Mouse (Mus musculus) right cerebral cortex, adult 18-20 months (tissue): ENCODE data around the gene Stard8.
"Not testable (repeated sequence)": the region's sequence is repeated elsewhere in the genome, so short reads cannot be mapped to it uniquely, and the experiment has no call there.

Experiments used
- DNase-seq: peaks from one replicate; pipeline ENCODE4 v3.0.0; 2022; ENCODE audit warnings: mixed read lengths

Gene Stard8

GRCm38 (mm10) chrX:99003046-99003445 is at the start of gene Stard8:
TSS of gene Stard8 (plus strand) at chrX:99003248.
- no peak for DNase-seq

DNA sequence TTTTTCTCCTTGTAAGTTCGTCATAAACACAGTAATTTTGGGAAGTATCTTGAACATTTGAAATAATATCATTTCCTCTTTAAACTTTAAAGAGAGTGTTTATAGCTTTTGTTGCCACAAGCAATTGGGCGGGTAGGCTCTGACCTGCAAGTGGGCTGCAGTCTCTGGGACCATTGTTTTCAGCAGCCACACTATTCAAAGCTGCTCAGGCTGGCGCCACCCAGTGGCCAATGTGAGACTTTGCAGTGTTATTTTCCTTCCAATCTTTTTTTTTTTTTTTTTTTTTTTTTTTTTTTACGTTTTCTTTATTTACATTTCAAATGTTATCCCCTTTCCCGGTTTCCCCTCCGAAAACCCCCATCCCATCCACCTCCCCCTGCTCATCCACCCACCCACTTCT is 49.1 kb upstream of the Stard8 start:
- no peak for DNase-seq

- DNase-seq, result no peak
These were observed 44.8 kb upstream of the Stard8 start for GRCm38 (mm10) chrX:98958287-98958686.

GRCm38 (mm10) chrX:98959050-98959449 is 44.0 kb upstream of the Stard8 start:
- DNase-seq, result no peak

GRCm38 (mm10) chrX:98963742-98964141 is 39.3 kb upstream of the Stard8 start:
- DNase-seq, result no peak

DNA sequence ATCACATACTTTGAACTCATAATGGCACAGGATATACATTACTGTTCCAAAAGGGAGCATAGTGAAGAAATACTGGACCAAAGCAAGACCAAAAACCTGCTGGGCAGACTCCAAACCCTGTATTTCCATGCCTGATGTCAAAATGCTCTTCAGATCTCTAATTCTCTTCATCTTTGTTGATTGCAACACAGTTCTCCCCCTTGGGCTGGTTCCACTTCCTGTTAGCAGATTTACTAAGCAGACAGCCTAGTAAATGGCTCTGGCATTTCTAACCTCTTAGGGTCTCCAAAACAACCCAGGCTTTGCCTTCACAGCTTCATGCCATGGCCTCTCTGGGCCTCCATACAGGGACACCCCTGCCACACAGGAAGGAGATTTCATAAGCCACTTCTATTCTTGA is 38.5 kb upstream of the Stard8 start:
- no peak for DNase-seq

DNA sequence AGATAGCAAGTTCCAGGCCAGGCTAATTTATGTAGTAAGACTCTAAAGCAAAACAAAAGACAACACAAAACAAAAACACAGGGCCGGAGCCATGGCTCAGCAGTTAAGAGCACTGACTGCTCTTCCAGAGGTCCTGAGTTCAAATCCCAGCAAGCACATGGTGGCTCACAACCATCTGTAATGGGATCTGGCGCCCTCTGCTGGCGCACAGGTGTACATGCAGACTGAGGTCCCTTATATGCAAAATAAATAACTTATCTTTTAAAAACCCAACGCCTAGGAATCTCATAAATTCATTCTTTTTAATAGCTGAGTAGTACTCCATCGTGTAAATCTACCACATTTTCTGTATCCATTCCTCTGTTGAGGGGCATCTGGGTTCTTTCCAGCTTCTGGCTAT is 16.4 kb upstream of the Stard8 start:
- not testable (repeated sequence) for DNase-seq

DNA sequence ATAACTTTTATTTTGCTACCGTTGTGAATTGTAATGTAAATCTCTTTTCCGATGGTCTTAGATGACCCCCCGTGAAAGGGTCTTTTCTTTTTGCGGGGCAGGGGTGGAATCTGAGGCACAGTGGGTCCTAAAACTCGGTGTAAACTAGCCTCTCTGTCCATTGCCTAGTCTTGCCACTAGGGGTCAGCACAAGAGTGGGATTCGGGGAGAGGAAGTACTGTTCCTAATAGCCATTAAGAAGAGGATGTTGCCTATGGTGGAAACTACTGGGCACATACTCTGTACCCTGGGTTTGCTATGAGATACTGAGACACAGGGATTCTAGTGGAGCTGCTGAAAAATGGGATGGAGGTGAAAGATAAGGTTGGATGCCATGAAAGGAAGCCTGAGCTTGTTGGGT is 13.5 kb upstream of the Stard8 start:
- peak; percentile 25 for DNase-seq

DNA sequence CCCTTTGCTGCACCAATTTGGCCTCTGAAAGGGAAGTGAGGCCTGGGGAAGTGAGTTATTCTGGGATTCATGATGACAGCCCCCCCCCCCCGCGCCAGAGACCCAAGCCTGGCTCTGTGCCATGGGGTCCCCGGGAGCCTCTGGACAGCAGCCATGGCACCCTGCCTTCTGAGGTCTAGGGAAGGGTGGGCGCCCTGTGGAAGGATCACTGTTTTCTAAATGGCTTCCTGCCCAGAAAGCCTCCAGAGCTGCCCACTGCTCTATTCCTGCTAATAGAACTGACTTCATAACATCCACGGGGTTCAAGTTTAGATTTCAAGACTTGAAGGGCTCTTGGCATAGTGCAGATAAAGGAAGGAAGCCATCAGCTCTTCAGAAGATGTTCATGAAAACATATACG is 983 bp upstream of the Stard8 start:
- no peak for DNase-seq

DNA sequence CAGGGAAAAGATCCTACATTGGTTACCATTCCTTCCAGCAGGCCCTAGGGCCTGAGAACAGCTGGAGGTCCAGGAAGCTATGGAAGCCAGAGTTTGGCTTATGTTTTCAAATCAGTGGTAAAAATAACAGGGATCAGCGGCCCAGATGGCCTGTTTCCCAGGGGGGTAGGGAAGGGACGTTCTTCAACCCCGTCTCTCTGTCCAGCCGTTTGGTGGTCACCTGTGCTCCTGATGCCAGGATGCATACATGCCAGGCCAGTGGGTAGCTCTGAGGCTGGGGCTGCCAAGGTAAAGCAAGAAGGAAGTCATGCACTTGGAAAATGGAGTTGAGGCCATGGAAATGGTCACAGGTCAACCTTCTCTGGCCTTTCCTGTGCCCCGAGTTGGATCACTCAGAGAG is 7.5 kb downstream of the Stard8 start:
- DNase-seq, result no peak

- no peak for DNase-seq
These were observed 8.2 kb downstream of the Stard8 start for GRCm38 (mm10) chrX:99011281-99011680.

GRCm38 (mm10) chrX:99012486-99012885 is 9.4 kb downstream of the Stard8 start:
- DNase-seq, result no peak

DNA sequence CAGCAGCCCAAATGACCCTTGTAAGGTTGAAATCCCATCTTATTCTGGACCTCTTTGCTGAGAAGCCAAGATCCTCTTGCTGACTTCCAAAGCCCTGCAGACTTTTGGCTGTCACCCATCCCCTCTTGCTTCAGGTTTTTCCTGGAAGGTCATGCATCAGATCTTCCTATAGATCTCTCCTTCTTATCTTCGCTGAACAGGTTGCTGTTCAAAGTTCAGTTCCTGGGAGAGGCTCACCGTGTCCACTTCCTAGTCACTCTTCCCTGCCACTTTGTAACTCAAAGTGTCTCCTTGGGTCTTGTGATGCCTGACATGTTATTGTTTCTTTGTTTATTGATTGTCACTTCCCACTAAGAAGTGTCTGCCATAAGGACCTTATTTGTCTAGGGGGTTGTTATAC is 12.7 kb downstream of the Stard8 start:
- DNase-seq, result no peak

GRCm38 (mm10) chrX:99016987-99017386 is 13.9 kb downstream of the Stard8 start:
- DNase-seq, result no peak

GRCm38 (mm10) chrX:99017874-99018273 is 14.8 kb downstream of the Stard8 start:
- DNase-seq, result no peak

DNA sequence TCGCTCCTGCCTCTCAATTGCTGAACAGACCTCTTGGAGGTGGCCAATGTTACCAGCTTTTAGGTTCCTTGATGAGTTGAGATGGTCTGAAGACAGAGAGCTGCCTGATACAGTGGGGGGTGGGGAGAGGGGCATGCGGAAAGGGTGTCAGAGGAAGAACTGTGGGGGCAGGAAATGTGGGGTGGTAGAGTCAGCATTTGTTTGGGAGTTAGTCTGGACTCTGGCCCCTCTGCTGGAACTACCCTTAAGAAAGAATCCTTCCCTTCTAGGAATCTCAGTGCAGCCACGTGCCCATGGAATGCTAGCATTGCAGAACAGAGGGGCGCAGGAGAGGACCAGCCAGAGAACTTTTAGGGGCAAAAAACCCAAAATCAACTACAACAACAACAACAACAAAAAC is 16.3 kb downstream of the Stard8 start:
- DNase-seq, result no peak

- no peak for DNase-seq
These were observed 17.2 kb downstream of the Stard8 start for GRCm38 (mm10) chrX:99020215-99020614.

DNA sequence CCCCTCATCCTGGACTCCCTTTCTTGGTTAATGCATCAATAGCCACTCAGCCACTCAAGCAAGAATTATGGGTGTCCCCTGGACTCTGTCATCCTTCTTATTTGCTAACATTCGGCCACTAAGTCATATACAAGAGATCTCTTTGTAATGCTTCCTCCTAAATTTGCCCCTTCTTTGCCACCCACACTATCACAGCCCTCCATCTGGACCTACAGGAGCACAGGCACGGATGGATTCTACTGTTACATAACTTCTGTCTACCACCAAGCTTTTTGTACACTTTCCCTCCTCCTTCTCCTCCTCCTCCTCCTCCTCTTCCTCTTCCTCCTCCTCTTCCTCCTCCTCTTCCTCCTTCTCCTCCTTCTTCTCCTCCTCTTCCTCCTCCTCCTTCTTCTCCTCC is 18.5 kb downstream of the Stard8 start:
- no peak for DNase-seq

DNA sequence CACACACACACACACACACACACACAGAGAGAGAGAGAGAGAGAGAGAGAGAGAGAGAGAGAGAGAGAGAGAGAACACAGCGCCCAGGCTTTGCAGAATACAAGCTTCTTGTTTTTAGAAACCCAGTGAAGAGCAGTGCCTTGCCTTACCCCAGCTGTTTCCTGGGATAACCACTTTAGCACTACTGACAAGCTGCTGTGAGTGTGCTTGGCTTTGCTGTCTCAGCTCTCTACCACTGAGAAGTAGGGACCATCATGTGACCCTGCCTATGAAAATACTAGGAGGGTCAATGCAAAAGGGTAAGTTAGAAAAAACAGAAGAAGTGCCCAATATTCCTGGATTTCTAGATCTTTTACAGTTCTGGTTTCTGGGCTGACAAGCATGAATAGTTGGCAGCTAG is 20.9 kb downstream of the Stard8 start:
- no peak for DNase-seq

- DNase-seq, result no peak
These were observed 32.4 kb downstream of the Stard8 start for GRCm38 (mm10) chrX:99035407-99035806.

GRCm38 (mm10) chrX:99042451-99042951 is 39.5 kb downstream of the Stard8 start:
- DNase-seq, result peak; percentile 77

DNA sequence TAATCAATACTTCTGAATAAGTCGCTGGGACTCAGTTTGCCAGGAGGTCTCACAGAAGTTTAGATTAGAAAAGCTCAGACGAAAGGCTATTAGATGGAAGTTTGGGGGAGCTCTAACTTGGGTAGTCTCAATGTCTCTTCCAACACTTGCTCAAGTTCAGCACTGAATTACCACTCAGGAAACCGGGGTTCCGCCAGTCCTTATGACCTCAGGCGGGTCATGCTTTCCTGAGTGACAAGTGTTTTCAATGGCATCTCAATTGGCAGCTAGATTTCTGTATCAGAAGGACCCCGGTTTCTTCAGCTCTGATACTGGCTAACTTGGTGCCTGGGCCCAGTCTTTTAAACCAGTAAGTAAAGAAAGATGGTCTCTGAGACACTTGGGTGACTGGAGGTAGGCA is 40.2 kb downstream of the Stard8 start:
- DNase-seq, result no peak

- peak; percentile 36 for DNase-seq
These were observed 40.7 kb downstream of the Stard8 start for GRCm38 (mm10) chrX:99043739-99044138.

DNA sequence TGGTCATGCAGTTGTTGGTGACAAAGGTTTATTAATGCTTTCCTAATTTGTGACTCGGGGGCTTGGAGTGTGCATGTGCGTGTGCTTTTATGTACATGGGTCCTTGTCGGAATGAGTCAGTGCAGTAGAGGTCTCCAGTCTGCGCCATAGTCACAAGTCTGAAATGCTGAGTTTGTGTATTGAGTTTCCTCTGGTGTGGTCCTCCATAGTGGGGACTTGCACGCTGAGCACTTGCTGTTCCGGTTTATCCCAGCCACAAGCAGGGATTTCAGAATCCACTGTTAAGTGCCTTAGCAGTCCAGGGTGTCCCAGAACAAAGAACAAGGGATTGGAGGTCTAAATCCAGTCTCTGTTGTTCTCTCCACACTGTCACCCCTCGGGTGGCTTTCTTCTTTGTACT is 42.3 kb downstream of the Stard8 start:
- no peak for DNase-seq

GRCm38 (mm10) chrX:99046360-99047055 is 43.5 kb downstream of the Stard8 start:
- DNase-seq, result no peak
